Mouse (Mus musculus): Measurements from ENCODE around the gene Steap3. TPM values are rescaled to one million over a fixed set of nuclear protein-coding genes. Genes with fewer than 3 reads are reported as not detected.
"Not testable (repeated sequence)": the region's sequence is repeated elsewhere in the genome, so short reads cannot be mapped to it uniquely, and the experiment has no call there.

Steap3 gene
- total and polyA plus RNA-seq, 2 experiments from 2014 or later, result 19.6 to 38.7 TPM

DNA sequence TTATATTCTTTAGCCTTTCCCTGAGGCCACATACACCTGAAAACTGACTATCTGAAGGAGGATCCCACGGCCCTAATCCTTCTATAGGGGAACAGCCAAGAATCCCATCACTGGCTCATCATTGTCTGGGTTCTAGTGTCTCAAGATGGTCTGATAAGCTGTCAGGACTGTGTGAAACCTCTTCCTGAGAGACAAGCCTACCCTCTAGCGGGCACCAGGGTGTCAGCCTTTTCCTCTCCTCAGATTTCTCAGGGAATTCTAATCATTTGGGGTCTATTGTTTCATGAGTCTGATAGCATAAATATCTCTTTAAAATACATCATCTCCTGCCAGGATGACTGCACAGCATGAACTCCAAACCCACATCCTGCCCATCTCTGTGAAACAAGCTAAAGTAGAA is 17.3 kb upstream of the Steap3 start:
- Histone ChIP-seq H3K36me3 (replicated peaks; ENCODE audit: control insufficient read depth, insufficient read depth, low read length) (no peaks in the 10 kb centered on the region), H3K27ac (ENCODE audit: low read depth) (no peak overlapping the region), H3K4me1 (ENCODE audit: control insufficient read depth, insufficient read depth) (no peaks in the 10 kb centered on the region), H3K4me3 (ENCODE audit: low read depth, low read length) (no peak overlapping the region), H3K9ac (replicated peaks; ENCODE audit: low read depth, low read length) (no peak overlapping the region), H3K9me3 (replicated peaks; ENCODE audit: control insufficient read depth, low read length) (no peaks in the 10 kb centered on the region), H3K4me2 (ENCODE audit: low read depth, low read length) (no peak overlapping the region), H3K27me3 (ENCODE audit: control insufficient read depth, insufficient read depth, low read length) (no peaks in the 10 kb centered on the region)
- 27% methylated on average over 2 of the region's 2 CpGs for WGBS
- no peak for DNase-seq (ENCODE audit: low spot score)
- ATAC-seq (ENCODE audit: insufficient read depth, low read depth), result no peak
- no peak for TF ChIP-seq CTCF (IDR thresholded peaks at IDR 0.05; ENCODE audit: low read depth)
- TF ChIP-seq EP300 (IDR thresholded peaks at IDR 0.05; ENCODE audit: low read depth), result no peak

DNA sequence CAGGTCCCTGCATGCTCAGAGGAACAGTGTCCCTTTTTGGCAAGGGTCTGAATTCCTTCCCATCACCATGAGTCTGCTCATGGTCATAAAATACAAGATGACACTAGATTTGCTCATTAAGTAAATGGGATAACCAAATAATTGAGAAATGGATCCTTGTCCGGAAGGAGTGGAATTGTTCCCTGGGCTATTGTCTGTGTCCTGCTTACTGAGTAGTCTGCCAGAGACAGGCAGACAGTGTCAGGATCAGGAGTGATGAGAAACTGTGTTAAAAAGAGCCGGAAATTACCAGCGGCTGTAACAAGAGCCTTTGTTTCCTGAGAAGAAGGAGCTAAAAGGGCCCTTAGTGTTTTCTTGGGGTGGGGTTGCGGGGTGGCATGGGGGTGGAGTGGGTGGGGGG is 15.2 kb upstream of the Steap3 start:
- H3K9ac ChIP-seq (replicated peaks; ENCODE audit: low read depth, low read length), result no peak overlapping the region
- WGBS, result 50% methylated on average over 4 of the region's 4 CpGs
- H3K27me3 ChIP-seq (ENCODE audit: control insufficient read depth, insufficient read depth, low read length), result no peaks in the 10 kb centered on the region
- no peaks in the 10 kb centered on the region for H3K4me1 ChIP-seq (ENCODE audit: control insufficient read depth, insufficient read depth)
- no peak overlapping the region for H3K4me2 ChIP-seq (ENCODE audit: low read depth, low read length)
- no peak overlapping the region for H3K27ac ChIP-seq (ENCODE audit: low read depth)
- no peak for DNase-seq (ENCODE audit: low spot score)
- H3K9me3 ChIP-seq (replicated peaks; ENCODE audit: control insufficient read depth, low read length), result no peaks in the 10 kb centered on the region
- no peak for ATAC-seq (ENCODE audit: insufficient read depth, low read depth)
- TF ChIP-seq EP300 (IDR thresholded peaks at IDR 0.05; ENCODE audit: low read depth) (no peak), CTCF (IDR thresholded peaks at IDR 0.05; ENCODE audit: low read depth) (no peak)
- H3K4me3 ChIP-seq (ENCODE audit: low read depth, low read length), result no peak overlapping the region
- H3K36me3 ChIP-seq (replicated peaks; ENCODE audit: control insufficient read depth, insufficient read depth, low read length), result no peaks in the 10 kb centered on the region

DNA sequence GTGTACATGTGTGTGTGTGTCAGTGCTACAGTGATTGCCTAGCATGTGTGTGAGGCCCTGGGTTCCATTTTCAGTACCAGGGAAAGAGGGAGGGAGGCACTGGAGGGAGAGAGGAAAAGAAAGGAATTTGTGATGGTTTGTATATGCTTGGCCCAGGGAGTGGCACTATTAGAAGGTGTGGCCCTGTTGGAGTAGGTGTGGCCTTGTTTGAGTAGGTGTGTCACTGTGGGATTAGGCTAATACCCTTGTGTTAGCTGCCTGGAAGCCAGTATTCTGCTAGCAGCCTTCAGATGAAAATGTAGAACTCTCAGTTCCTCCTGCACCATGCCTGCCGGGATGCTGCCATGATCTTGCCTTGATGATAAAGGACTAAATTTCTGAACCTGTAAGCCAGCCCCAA is 3.6 kb upstream of the Steap3 start:
- 86% methylated on average over 1 of the region's 1 CpGs for WGBS
- ATAC-seq (ENCODE audit: insufficient read depth, low read depth); H3K4me1 ChIP-seq (ENCODE audit: control insufficient read depth, insufficient read depth); H3K4me3 ChIP-seq (ENCODE audit: low read depth, low read length); H3K9me3 ChIP-seq (replicated peaks; ENCODE audit: control insufficient read depth, low read length); H3K27ac ChIP-seq (ENCODE audit: low read depth); DNase-seq (ENCODE audit: low spot score); H3K36me3 ChIP-seq (replicated peaks; ENCODE audit: control insufficient read depth, insufficient read depth, low read length); H3K4me2 ChIP-seq (ENCODE audit: low read depth, low read length); H3K27me3 ChIP-seq (ENCODE audit: control insufficient read depth, insufficient read depth, low read length); H3K9ac ChIP-seq (replicated peaks; ENCODE audit: low read depth, low read length): not testable (repeated sequence)

DNA sequence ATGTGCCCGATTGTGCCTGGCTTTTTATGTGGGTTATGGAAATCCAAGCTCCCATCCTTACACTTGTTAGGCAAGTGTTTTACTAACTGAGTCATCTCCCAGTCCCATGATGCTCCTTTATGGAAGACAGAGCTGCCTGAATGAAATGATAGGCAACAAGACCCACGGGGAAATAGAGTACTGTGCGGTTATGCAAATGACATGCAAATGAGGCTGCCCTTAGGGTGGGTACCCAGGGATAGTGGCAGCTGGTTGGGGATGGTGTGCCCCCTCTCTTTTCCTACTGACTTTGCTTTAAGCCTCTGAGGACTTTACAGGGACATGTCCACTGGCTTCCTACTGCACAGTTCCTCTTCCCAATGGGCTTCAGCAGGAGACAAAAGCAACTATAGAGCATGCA is 2.7 kb upstream of the Steap3 start:
- WGBS, result 78% methylated on average over 3 of the region's 3 CpGs
- TF ChIP-seq CTCF (IDR thresholded peaks at IDR 0.05; ENCODE audit: low read depth) (no peak), EP300 (IDR thresholded peaks at IDR 0.05; ENCODE audit: low read depth) (no peak)
- H3K36me3 ChIP-seq (replicated peaks; ENCODE audit: control insufficient read depth, insufficient read depth, low read length), result no peaks in the 10 kb centered on the region
- no peaks in the 10 kb centered on the region for H3K4me1 ChIP-seq (ENCODE audit: control insufficient read depth, insufficient read depth)
- H3K4me3 ChIP-seq (ENCODE audit: low read depth, low read length), result no peak overlapping the region
- H3K4me2 ChIP-seq (ENCODE audit: low read depth, low read length), result no peak overlapping the region
- no peak overlapping the region for H3K27ac ChIP-seq (ENCODE audit: low read depth)
- DNase-seq (ENCODE audit: low spot score) (no peak), ATAC-seq (ENCODE audit: insufficient read depth, low read depth) (no peak)
- peaks cover 5% of the 10 kb centered on the region; the same call in 1 of the 2 replicates for H3K9me3 ChIP-seq (replicated peaks; ENCODE audit: control insufficient read depth, low read length)
- no peaks in the 10 kb centered on the region for H3K27me3 ChIP-seq (ENCODE audit: control insufficient read depth, insufficient read depth, low read length)
- no peak overlapping the region for H3K9ac ChIP-seq (replicated peaks; ENCODE audit: low read depth, low read length)

DNA sequence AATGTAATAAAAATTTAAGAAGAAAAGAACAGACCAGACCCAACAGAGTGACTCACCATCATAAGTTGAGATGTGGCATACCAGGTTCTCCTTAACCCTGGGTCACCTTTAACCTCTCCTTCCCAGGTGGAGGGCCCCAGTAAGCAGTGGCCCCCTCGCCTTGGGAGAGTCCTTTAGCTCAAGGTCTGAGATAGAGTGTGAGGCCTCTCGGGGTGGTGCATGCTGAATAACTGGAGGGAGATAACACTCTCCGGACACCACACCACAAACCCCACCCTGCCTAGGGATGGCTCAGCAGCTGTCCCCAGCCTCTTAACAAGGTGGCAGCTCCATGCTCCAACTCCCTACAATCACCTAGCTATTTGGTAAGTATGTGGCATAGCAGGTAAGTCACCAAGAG is 1.6 kb downstream of the Steap3 start:
- no peak overlapping the region for H3K27ac ChIP-seq (ENCODE audit: low read depth)
- peaks cover 5% of the 10 kb centered on the region; the same call in 1 of the 2 replicates for H3K9me3 ChIP-seq (replicated peaks; ENCODE audit: control insufficient read depth, low read length)
- ATAC-seq (ENCODE audit: insufficient read depth, low read depth), result no peak
- DNase-seq (ENCODE audit: low spot score), result no peak
- H3K4me1 ChIP-seq (ENCODE audit: control insufficient read depth, insufficient read depth), result peaks cover 4% of the 10 kb centered on the region; the same call in 1 of the 2 replicates
- TF ChIP-seq CTCF (IDR thresholded peaks at IDR 0.05; ENCODE audit: low read depth), result no peak
- TF ChIP-seq EP300 (IDR thresholded peaks at IDR 0.05; ENCODE audit: low read depth), result no peak
- no peaks in the 10 kb centered on the region for H3K36me3 ChIP-seq (replicated peaks; ENCODE audit: control insufficient read depth, insufficient read depth, low read length)
- H3K9ac ChIP-seq (replicated peaks; ENCODE audit: low read depth, low read length), result no peak overlapping the region
- H3K27me3 ChIP-seq (ENCODE audit: control insufficient read depth, insufficient read depth, low read length), result no peaks in the 10 kb centered on the region
- no peak overlapping the region for H3K4me3 ChIP-seq (ENCODE audit: low read depth, low read length)
- WGBS, result 56% methylated on average over 3 of the region's 3 CpGs
- H3K4me2 ChIP-seq (ENCODE audit: low read depth, low read length), result no peak overlapping the region

DNA sequence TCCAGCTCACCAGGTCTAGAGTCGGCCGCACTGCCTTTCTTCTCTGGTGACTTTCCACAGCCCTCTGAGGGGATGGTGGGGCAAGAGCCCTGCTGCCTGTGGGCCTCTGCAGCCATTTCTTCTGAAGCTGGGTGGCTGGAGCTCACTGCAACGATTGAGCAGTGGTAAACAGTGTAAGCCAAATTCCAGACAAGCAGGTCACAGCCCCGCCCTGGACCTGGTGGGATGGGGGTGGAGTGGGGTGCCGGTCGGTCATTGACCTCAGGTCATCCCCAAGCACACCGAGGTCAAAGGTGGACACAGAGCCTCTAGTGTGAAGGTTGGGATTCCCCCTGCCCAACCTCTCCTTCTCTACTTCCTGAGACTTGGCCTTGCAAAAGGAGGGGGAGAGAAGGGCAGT is 2.4 kb downstream of the Steap3 start:
- WGBS, result 61% methylated on average over 7 of the region's 7 CpGs
- no peak overlapping the region for H3K4me2 ChIP-seq (ENCODE audit: low read depth, low read length)
- no peak overlapping the region for H3K9ac ChIP-seq (replicated peaks; ENCODE audit: low read depth, low read length)
- H3K27me3 ChIP-seq (ENCODE audit: control insufficient read depth, insufficient read depth, low read length), result no peaks in the 10 kb centered on the region
- H3K4me1 ChIP-seq (ENCODE audit: control insufficient read depth, insufficient read depth), result peaks cover 7% of the 10 kb centered on the region; the same call in 1 of the 2 replicates
- no peak for ATAC-seq (ENCODE audit: insufficient read depth, low read depth)
- H3K4me3 ChIP-seq (ENCODE audit: low read depth, low read length), result no peak overlapping the region
- no peak overlapping the region for H3K27ac ChIP-seq (ENCODE audit: low read depth)
- TF ChIP-seq CTCF (IDR thresholded peaks at IDR 0.05; ENCODE audit: low read depth) (no peak), EP300 (IDR thresholded peaks at IDR 0.05; ENCODE audit: low read depth) (no peak)
- H3K36me3 ChIP-seq (replicated peaks; ENCODE audit: control insufficient read depth, insufficient read depth, low read length), result no peaks in the 10 kb centered on the region
- no peak for DNase-seq (ENCODE audit: low spot score)
- peaks cover 5% of the 10 kb centered on the region; the same call in 1 of the 2 replicates for H3K9me3 ChIP-seq (replicated peaks; ENCODE audit: control insufficient read depth, low read length)
